Mouse (Mus musculus): ENCODE measurements around the gene 4930518I15Rik. TPM values are rescaled to one million over a fixed set of nuclear protein-coding genes. Genes with fewer than 3 reads are reported as not detected.

Gene 4930518I15Rik
- polyA plus RNA-seq, 1 experiment from 2014 or later = 15.0 TPM

DNA sequence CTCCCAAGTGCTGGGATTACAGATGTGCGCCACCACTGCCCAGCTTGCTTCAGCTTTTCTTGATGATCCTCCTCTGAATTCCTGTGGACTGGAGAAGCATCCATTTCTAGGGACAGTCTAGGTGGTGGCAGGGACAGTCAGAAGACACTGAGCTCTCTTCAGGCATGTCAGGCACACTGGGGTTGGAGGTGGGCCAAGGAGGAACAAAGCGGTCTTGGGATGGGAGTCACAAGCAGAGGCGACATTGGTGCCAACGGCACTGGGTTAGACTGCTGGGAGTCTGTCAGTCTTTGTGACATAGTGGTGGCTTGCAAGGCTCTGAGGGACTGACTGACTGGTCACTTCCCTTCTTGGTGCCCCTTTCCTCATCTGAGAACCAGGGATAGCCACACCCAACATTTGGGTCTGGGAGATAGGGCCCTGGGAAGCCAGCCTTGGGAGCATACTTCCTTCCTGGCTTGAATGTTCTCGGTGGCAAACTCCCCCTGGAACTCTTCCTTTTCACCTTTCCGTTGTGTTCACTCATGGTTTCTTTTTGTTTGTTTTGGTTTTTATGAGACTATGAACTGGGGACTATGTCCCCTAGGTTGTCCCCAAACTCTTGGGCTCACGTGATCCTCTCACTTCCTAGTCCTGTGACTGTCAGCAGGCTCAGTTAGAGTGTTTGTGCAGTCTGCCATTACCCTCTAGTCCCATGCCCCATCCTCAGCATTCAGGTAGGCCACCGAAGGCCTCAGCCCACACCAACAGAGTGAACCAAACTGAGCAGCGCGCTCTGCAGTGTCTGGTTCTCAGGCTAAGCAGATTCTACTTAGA, 26.9 kb upstream of the 4930518I15Rik start:
- no peak overlapping the region for H3K4me3 ChIP-seq (replicated peaks; ENCODE audit: low read length)
- H3K9me3 ChIP-seq (ENCODE audit: control insufficient read depth, low read length) = no peaks in the 10 kb centered on the region
- H3K4me1 ChIP-seq (replicated peaks; ENCODE audit: control insufficient read depth, insufficient read depth, low read length) = no peaks in the 10 kb centered on the region
- WGBS = 86% methylated on average over 10 of the region's 10 CpGs
- no peaks in the 10 kb centered on the region for H3K36me3 ChIP-seq (ENCODE audit: control insufficient read depth, insufficient read depth)
- no peak for ATAC-seq
- H3K27me3 ChIP-seq (replicated peaks; ENCODE audit: control insufficient read depth, insufficient read depth, low read length) = no peaks in the 10 kb centered on the region
- H3K27ac ChIP-seq (ENCODE audit: low read length) = no peak overlapping the region
- H3K9ac ChIP-seq (replicated peaks; ENCODE audit: low read depth, low read length) = no peak overlapping the region
- no peak overlapping the region for H3K4me2 ChIP-seq (ENCODE audit: low read length)

DNA sequence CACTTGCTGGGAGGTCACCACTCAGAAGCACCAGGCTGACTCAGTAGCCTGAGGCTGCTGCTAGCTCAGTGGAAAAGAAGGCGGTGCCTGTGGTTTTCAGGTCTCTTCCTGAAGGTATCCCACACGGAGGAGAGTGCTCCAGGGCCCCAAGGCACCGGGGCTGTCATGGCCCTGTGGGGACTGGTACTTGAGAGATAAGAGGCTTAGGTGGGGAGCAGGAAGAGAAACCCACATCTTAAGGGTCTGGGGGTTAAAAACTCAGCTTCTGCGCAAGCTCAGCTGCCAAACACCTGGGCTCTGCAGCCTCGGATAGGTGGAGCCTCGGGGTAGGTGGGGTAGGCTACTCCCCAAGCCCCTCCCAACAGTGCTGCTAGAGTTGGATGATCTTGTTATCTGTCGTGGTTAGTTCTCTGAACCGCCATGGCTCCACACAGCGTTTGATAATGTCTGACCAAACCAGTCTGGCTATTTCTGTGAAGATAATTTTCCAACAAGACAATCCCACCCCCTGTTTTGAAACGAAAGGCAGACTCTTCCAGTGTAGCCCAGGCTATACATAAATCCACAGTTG, 24.8 kb upstream of the 4930518I15Rik start:
- H3K4me2 ChIP-seq (ENCODE audit: low read length) = no peak overlapping the region
- 51% methylated on average over 10 of the region's 10 CpGs for WGBS
- H3K36me3 ChIP-seq (ENCODE audit: control insufficient read depth, insufficient read depth) = no peaks in the 10 kb centered on the region
- H3K4me3 ChIP-seq (replicated peaks; ENCODE audit: low read length) = no peak overlapping the region
- no peak for ATAC-seq
- H3K9me3 ChIP-seq (ENCODE audit: control insufficient read depth, low read length) = no peaks in the 10 kb centered on the region
- no peaks in the 10 kb centered on the region for H3K4me1 ChIP-seq (replicated peaks; ENCODE audit: control insufficient read depth, insufficient read depth, low read length)
- H3K27me3 ChIP-seq (replicated peaks; ENCODE audit: control insufficient read depth, insufficient read depth, low read length) = no peaks in the 10 kb centered on the region
- H3K9ac ChIP-seq (replicated peaks; ENCODE audit: low read depth, low read length) = no peak overlapping the region
- no peak overlapping the region for H3K27ac ChIP-seq (ENCODE audit: low read length)

DNA sequence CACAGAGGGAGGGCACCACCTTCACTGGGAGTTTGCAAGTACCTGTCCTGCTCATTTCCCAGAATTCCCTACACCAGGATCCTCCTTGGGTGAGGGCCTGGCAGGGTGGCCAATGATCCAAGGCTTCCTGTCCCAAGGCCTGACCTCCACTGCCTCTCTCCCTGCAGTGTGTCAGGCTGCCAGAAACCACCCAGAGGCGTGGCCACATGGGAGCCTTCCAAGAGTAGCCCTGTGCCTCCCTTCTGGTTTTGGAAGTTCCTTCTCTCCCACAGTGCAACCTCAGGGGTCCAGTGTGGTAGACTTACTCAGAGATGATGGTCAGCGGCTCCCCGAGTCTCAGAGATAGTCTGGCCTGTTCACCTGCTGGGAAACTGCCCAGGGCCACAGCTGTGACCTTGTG, 21.8 kb upstream of the 4930518I15Rik start:
- Histone ChIP-seq H3K9ac (replicated peaks; ENCODE audit: low read depth, low read length) (no peak overlapping the region), H3K9me3 (ENCODE audit: control insufficient read depth, low read length) (no peaks in the 10 kb centered on the region), H3K27me3 (replicated peaks; ENCODE audit: control insufficient read depth, insufficient read depth, low read length) (no peaks in the 10 kb centered on the region), H3K27ac (ENCODE audit: low read length) (no peak overlapping the region), H3K36me3 (ENCODE audit: control insufficient read depth, insufficient read depth) (no peaks in the 10 kb centered on the region), H3K4me2 (ENCODE audit: low read length) (no peak overlapping the region), H3K4me3 (replicated peaks; ENCODE audit: low read length) (no peak overlapping the region), H3K4me1 (replicated peaks; ENCODE audit: control insufficient read depth, insufficient read depth, low read length) (no peaks in the 10 kb centered on the region)
- 93% methylated on average over 3 of the region's 3 CpGs for WGBS
- ATAC-seq = no peak

DNA sequence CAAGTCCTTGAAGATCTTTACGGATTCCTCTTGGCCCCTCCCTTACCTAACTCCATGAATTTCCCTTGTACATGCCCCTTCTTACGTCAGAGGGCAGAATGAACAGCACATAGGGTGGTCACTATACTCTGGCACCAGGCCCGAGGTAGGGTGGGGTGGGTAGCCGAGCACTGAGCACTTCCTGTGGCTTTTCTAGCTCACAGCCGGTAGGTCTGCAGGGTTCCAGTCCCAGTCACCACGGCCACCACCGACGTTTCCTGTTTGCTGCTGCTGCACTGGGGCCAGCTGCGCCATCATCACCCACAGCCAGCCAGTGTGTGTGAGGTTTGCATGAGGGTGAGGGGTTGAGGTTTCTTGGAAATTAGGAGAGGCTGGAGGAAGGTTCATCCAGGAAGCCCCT, 20.0 kb upstream of the 4930518I15Rik start:
- Histone ChIP-seq H3K9me3 (ENCODE audit: control insufficient read depth, low read length) (no peaks in the 10 kb centered on the region), H3K4me2 (ENCODE audit: low read length) (no peak overlapping the region), H3K27me3 (replicated peaks; ENCODE audit: control insufficient read depth, insufficient read depth, low read length) (no peaks in the 10 kb centered on the region), H3K4me3 (replicated peaks; ENCODE audit: low read length) (no peak overlapping the region), H3K9ac (replicated peaks; ENCODE audit: low read depth, low read length) (no peak overlapping the region), H3K36me3 (ENCODE audit: control insufficient read depth, insufficient read depth) (peaks cover 3% of the 10 kb centered on the region), H3K4me1 (replicated peaks; ENCODE audit: control insufficient read depth, insufficient read depth, low read length) (no peaks in the 10 kb centered on the region), H3K27ac (ENCODE audit: low read length) (no peak overlapping the region)
- ATAC-seq = no peak
- 70% methylated on average over 9 of the region's 9 CpGs for WGBS

DNA sequence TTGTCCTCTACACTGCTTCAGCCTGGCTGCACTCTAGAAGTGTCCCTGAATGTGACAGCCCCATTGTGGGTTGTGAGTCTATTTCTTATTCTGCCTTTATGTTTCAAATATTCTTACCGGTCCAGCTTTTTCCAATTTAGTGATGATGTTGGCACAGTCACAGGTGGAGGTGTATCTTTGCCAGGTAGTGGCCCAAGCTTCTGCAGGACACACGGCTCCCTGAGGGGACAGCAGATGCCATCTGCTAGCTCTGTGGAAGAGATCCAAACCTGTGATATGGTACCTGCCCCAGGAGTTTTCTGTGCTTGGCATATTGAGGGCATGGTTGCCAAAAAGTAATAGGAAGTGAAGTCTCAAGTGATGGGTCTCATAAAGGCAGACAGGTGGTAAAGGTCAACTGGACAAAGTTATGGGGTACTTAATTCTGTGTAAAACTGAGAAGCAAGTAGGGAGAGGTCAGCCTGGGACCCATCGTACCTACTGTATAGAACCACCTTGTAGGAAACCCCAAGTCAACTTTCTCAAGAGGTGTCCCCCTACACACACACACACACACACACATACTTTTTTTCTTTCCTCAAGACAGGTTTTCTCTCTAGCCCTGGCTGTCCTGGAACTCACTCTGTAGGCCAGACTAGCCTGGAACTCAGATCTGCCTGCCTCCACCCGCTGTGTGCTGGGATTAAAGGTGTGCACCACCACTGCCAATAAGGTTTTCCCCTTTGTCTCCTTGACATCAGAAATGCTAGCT, 17.2 kb upstream of the 4930518I15Rik start:
- H3K4me1 ChIP-seq (replicated peaks; ENCODE audit: control insufficient read depth, insufficient read depth, low read length) = no peaks in the 10 kb centered on the region
- H3K4me2 ChIP-seq (ENCODE audit: low read length) = no peak overlapping the region
- 91% methylated on average over 4 of the region's 4 CpGs for WGBS
- H3K36me3 ChIP-seq (ENCODE audit: control insufficient read depth, insufficient read depth) = peaks cover 7% of the 10 kb centered on the region
- no peak overlapping the region for H3K27ac ChIP-seq (ENCODE audit: low read length)
- H3K4me3 ChIP-seq (replicated peaks; ENCODE audit: low read length) = no peak overlapping the region
- no peak overlapping the region for H3K9ac ChIP-seq (replicated peaks; ENCODE audit: low read depth, low read length)
- H3K27me3 ChIP-seq (replicated peaks; ENCODE audit: control insufficient read depth, insufficient read depth, low read length) = no peaks in the 10 kb centered on the region
- H3K9me3 ChIP-seq (ENCODE audit: control insufficient read depth, low read length) = no peaks in the 10 kb centered on the region
- no peak for ATAC-seq

DNA sequence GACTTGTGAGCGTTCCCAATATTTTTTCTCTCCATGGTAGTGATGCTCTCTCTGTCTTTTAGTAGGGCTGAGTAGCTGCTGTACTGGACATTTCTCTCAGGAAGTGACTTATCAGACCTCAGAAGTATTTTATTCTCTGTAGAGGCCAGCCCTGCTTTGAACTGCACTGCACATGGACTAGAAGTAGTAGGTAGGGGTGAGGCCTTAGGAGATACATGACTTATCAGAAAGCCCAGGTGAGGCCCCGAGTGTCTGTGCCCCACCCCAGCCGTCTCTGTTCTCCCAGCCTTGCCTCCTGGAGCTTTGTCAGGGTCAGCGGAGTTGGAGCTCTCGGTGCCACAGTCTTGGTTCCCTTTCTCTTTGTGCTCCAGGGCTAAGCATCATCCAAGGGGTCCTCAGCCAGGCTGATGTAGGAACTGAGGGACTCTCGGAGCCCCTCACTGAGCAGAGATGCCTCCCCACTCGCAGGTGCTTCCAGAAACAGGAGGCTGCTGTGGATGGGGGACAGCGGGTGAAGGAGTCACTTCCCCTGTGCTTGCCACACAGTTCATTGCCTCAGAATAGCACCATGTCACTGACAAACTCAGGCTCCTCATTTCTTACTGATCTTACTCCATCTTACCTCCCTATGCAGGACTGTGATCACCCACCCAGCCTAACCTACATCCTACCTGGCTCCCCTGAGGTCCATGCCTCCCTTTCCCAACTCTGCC, 16.5 kb upstream of the 4930518I15Rik start:
- no peaks in the 10 kb centered on the region for H3K4me1 ChIP-seq (replicated peaks; ENCODE audit: control insufficient read depth, insufficient read depth, low read length)
- no peak overlapping the region for H3K4me3 ChIP-seq (replicated peaks; ENCODE audit: low read length)
- no peak overlapping the region for H3K4me2 ChIP-seq (ENCODE audit: low read length)
- H3K27me3 ChIP-seq (replicated peaks; ENCODE audit: control insufficient read depth, insufficient read depth, low read length) = no peaks in the 10 kb centered on the region
- 88% methylated on average over 8 of the region's 8 CpGs for WGBS
- peaks cover 7% of the 10 kb centered on the region for H3K36me3 ChIP-seq (ENCODE audit: control insufficient read depth, insufficient read depth)
- no peak for ATAC-seq
- no peak overlapping the region for H3K27ac ChIP-seq (ENCODE audit: low read length)
- no peak overlapping the region for H3K9ac ChIP-seq (replicated peaks; ENCODE audit: low read depth, low read length)
- H3K9me3 ChIP-seq (ENCODE audit: control insufficient read depth, low read length) = no peaks in the 10 kb centered on the region

DNA sequence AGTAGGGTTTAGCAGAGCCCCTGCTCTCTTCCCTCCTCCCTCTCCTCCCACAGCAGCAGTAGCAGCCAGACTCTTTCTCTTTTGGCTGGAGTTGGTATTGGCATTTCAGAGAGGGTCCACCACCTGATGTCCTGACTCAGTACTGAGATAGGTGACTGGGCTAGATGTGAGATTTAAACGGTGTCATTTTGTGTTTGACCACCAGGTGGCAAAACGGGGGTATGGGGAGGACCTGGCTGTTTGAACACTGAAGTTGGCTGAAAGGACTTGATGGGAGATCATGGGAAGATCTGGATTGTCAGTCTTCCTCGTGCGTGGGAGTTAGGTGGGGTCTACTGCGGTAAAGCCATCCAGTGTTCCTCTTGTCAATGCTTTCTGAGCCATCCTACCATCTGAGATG, 15.9 kb upstream of the 4930518I15Rik start:
- H3K27ac ChIP-seq (ENCODE audit: low read length) = no peak overlapping the region
- no peak overlapping the region for H3K9ac ChIP-seq (replicated peaks; ENCODE audit: low read depth, low read length)
- 20% methylated on average over 5 of the region's 5 CpGs for WGBS
- H3K36me3 ChIP-seq (ENCODE audit: control insufficient read depth, insufficient read depth) = peaks cover 10% of the 10 kb centered on the region
- H3K9me3 ChIP-seq (ENCODE audit: control insufficient read depth, low read length) = no peaks in the 10 kb centered on the region
- no peak for ATAC-seq
- no peaks in the 10 kb centered on the region for H3K27me3 ChIP-seq (replicated peaks; ENCODE audit: control insufficient read depth, insufficient read depth, low read length)
- H3K4me3 ChIP-seq (replicated peaks; ENCODE audit: low read length) = no peak overlapping the region
- H3K4me2 ChIP-seq (ENCODE audit: low read length) = no peak overlapping the region
- H3K4me1 ChIP-seq (replicated peaks; ENCODE audit: control insufficient read depth, insufficient read depth, low read length) = no peaks in the 10 kb centered on the region

DNA sequence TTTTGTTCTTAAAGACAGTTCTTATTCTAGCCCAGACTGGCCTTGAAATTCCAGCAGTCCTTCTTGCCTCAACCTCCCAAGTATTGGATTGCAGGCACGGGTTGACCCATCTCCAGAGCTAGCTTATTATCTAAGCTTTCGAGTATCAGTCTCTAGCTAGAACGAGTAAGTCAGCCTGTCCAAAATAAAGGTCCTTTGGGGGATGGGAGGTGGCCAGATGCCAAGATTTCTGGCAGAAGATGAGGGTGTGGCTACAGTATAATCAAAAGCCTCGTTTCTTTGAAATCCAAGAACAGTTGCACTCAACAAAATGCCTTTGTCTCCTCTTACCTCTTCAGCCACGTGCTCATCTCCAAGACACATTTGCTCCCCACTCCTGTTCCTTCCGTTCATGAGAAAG, 12.8 kb upstream of the 4930518I15Rik start:
- Histone ChIP-seq H3K4me3 (replicated peaks; ENCODE audit: low read length) (no peak overlapping the region), H3K27me3 (replicated peaks; ENCODE audit: control insufficient read depth, insufficient read depth, low read length) (no peaks in the 10 kb centered on the region), H3K27ac (ENCODE audit: low read length) (no peak overlapping the region), H3K9me3 (ENCODE audit: control insufficient read depth, low read length) (no peaks in the 10 kb centered on the region), H3K36me3 (ENCODE audit: control insufficient read depth, insufficient read depth) (peaks cover 13% of the 10 kb centered on the region), H3K4me2 (ENCODE audit: low read length) (no peak overlapping the region), H3K4me1 (replicated peaks; ENCODE audit: control insufficient read depth, insufficient read depth, low read length) (no peaks in the 10 kb centered on the region), H3K9ac (replicated peaks; ENCODE audit: low read depth, low read length) (no peak overlapping the region)
- 38% methylated on average over 6 of the region's 6 CpGs for WGBS
- ATAC-seq = no peak

DNA sequence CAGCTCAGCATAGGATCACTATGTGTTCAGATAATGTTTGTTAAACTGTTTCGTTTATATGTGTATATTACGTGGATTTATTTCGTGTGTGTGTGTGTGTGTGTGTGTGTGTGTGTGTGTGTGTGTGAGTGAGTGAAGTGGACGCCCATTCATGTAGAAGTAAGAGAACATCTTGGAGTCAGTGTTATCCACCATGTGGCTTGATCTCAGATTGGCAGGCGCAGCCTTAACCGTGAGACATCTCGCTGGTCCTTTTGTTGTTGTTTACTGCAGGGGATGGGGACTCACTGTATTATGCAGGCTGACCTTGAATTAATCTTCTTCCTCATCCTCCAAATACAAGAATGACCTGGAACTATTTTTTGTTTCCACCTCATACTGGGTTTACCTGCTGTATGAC, 11.8 kb upstream of the 4930518I15Rik start:
- no peak overlapping the region for H3K9ac ChIP-seq (replicated peaks; ENCODE audit: low read depth, low read length)
- peaks cover 2% of the 10 kb centered on the region for H3K4me1 ChIP-seq (replicated peaks; ENCODE audit: control insufficient read depth, insufficient read depth, low read length)
- H3K27ac ChIP-seq (ENCODE audit: low read length) = no peak overlapping the region
- ATAC-seq = no peak
- no peaks in the 10 kb centered on the region for H3K9me3 ChIP-seq (ENCODE audit: control insufficient read depth, low read length)
- WGBS = 91% methylated on average over 7 of the region's 7 CpGs
- H3K27me3 ChIP-seq (replicated peaks; ENCODE audit: control insufficient read depth, insufficient read depth, low read length) = no peaks in the 10 kb centered on the region
- H3K36me3 ChIP-seq (ENCODE audit: control insufficient read depth, insufficient read depth) = peaks cover 13% of the 10 kb centered on the region
- H3K4me2 ChIP-seq (ENCODE audit: low read length) = no peak overlapping the region
- H3K4me3 ChIP-seq (replicated peaks; ENCODE audit: low read length) = no peak overlapping the region
